Mouse (Mus musculus) fat pad, adult 2 months (tissue): ENCODE measurements around the gene Tubg1.
"Not testable (repeated sequence)": the region's sequence is repeated elsewhere in the genome, so short reads cannot be mapped to it uniquely, and the experiment has no call there.

Experiments
- DNase-seq: peaks from one replicate; pipeline ENCODE4 v3.0.0-alpha.2; 2011; ENCODE audit warnings: low read depth, low spot score; ENCODE audit errors: extremely low read depth

The Tubg1 gene

DNA sequence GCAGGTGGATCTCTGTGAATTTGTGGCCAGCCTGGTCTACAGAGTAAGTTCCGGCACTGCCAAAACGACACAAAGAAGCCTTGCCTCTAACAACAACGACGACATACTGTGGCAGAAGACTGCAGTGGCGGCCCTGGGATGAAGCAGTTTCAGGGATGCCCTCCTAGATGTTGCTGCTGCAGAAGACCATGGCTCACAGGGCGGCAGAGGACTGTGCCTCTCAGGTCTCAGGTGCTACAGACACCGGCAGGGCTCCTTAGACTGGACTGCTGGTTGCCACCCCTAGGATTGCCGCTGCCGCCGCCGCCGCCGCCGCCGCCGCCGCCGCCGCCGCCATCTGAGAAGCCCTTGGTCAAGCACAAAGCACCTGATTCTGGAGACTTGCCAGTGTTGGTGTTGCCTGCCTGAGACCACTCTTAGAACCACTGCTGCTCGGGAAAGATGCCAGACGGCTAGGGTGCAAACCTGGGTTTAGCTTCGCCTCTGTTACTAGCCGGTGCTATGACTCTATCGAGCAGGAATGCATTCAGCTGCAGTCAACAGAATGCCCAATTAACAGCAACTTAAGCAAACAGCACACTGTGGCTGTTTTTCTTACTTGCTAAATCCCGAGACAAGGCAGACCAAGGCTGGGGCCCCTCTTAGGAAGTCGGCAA is 20.6 kb downstream of the Tubg1 start:
- no peak for DNase-seq

DNA sequence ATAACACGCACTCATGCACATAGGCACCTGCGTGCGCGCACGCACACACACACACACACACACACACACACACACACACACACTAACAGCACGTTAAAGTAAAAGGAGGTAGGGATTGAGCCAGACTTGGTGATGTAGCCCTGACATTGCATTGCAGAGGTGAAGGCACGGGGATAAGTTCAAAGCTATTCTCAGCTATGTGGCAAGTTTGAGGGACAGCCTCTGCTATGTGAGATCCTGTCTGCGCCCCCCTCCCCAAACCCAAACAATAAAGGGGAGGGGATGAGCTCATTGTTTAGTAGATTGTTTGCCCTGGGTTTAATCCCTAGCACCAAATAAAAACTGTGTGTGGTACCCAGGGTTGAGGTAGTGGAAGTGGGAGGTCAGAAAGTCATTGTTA is 21.4 kb downstream of the Tubg1 start:
- no peak for DNase-seq

DNA sequence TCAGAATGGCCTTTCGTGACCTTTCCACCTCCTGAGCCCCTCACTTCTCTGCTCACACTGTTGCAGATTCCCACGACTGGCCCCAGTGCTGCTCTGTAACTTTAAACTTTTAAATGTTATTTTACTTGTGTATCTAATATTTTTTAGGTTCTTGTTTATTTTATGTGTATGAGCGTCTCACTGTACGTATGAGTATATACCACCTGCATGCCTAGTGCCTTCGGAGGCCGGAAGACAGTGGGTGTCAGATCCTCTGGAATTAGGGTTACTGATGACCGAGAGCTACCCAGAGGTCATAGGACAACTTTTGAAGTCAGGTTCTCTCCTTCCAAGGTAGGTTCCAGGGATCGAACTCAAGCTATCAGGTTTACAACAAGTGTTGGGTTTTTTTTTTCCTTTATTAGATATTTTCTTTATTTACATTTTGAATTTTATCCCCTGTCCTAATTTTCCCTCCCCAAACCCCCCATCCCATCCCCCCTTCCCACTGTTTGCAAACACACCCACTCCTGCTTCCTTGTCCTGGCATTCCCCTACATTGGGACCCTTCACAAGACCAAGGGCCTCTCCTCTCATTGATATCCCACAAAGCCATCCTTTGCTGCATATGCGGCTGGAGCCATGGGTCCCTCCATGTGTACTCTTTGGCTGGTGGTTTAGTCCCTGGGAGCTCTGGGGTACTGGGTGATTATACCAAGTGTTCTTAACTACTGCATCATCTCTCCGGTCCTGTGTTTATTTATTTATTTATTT is 22.7 kb downstream of the Tubg1 start:
- DNase-seq, result no peak

DNA sequence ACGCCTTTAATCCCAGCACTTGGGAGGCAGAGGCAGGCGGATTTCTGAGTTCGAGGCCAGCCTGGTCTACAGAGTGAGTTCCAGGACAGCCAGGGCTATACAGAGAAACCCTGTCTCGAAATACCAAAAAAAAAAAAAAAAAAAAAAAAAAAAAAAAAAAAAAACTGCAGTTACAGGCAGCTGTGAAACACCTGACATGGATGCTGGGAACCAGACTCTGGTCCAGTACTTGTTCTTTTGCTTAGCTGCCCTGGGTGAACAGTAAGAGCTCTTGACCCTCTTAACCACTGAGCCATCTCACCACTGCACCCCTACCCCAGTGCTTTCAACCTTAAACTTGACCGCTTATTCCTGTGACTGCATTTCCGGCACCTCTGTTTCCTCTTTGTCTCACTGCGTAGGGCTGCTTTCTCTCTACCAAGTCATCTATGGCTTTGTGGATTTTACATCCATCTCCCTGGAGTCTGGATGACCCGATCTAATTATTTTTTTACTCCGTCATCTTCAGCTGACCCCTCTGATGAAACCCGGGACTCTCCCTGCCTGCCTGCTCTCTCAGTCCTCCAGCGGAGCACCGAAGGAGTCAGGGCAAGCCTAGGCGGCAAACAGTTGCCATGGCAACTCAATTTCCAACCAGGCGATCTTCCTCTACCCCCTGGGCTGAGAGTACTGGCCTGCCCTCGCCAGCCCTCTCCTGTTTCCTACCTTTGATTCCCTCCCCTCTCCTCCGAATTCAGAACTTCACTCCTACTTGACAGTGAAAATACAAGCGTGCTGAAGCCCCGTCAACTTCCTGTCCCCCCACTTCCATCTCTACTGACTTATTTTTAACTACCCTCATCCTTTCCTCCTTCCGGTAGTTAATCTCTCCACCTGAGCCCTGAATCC is 23.8 kb downstream of the Tubg1 start:
- DNase-seq, result no peak

DNA sequence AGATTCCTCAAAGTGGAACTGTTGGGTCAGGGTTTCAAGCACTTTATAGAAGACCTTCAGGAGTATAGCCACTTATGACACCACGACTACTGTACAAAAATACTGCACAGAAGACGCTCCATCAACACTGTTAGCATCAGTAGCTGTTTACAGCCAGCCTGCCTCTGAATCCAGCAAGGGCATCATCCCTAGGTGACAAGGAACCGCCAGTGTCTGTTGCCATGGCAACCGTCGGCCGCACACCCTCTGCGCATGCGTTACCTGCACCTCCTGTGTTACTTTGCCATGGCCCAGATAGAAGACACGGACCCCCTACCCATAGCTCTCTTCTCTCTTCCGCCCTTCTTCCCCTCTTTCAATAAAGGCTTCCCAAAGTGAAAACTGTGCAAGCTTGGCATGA is 26.6 kb downstream of the Tubg1 start:
- no peak for DNase-seq

DNA sequence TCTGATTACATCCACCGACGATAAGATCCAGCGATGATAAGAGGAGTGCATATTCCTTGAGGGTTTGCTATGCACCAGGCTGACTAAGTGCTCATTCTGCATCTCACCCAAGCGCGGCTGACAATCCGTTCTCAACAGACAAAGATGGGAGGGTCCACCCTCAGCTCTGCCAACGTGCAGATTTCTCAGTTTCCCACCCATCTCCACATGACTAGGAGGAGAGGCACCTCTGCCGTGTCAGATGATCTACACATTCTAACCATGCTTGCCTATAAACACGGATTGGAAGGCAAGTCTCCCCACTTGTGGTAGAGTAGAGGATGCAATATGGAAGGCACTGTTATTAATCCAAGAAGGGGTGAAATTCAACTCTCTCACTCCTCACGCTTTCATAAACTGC is 29.0 kb downstream of the Tubg1 start:
- no peak for DNase-seq

DNA sequence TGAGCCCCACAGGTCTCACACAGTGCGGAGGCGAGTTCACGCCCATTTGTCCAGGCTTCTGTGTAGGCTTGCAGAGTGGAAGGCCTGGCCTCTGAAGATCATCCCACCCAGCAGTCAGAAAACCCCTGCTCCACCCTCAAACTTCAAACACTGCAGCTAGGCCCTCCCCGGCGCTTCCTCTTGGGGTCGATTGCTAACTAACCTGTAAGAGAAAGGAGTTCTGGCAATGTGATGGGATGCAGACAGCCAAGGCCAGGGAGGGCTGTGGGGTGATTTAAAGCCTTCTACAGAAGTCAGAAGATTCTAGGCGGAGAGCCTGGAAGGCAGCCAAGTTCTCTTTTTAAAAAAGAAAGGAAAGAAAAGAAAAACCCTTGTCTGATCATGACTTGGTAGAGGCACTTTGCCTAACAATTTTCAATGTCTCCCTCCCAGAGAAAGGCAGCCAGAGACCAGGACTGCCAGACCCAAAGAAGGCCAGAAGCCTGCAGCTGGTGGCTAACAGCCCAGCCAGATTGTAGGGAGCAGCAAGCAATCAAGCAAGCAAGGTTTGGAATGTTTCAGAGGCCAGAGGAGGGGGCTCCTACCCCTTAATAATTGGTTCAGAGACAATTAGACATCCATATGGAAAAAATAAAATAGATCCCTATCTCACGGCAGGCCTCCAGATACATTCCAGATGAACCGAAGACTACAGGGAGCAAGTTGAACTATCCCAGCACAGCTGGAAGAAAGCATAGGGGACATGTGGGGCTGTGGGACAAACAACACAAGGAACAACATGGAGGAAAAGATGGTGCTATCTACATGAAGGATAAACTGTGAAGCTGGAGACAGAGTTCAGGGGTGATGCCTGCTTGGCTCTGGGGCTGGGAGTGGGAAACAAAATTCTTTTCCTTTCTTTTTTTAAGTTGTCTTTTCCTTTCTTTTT is 29.7 kb downstream of the Tubg1 start:
- DNase-seq, result no peak

DNA sequence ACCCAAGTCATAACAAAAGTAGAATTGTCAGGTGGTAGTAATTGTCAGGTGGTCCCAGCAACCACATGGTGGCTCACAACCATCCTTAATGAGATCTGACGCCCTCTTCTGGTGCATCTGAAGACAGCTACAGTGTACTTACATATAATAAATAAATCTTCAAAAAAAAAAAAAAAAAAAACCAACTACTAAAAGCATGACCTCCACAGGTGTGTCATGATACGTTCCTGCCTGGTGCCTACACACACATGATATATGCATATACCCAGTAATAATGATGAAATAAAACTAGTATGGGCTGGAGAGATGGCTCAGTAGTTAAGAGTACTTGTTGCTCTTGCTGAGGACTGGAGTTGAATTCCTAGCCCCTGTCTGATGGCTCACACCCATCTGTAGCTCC is 31.3 kb downstream of the Tubg1 start:
- no peak for DNase-seq

DNA sequence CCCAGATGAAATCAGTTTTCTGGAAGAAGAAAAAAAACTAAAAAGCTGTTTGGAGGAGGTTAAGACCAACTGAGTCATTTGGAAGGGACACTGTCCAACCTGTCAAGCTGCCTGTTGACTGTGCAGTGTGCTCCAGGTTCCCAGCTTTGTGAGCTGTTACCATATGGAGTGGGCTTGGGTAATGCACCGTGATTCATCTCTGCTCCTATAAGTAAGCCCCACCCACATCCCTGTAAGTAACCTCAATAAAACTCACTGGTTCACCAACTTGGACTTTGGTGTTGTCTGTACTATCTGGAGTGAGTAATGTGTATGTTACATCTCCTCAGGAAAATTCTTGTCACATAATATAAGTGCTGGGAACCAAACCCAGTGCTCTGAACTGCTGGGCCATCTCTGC is 33.1 kb downstream of the Tubg1 start:
- no peak for DNase-seq

DNA sequence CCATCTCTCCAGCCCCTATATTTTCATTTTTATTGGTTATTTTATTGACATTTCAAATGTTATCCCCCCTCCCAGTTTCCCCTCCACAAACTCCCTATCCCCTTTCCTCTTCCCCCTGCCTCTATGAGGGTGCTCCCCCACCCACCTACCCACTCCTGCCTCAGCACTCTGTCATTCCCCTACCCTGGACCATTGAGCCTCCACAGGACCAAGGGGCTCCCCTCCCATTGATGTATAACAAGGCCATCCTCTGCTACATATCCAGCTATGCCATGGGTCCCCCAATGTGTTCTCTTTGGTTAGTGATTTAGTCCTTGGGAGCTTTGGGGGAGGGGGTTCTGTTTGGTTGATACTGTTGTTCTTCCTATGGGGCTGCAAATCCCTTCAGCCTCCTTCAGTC is 34.9 kb downstream of the Tubg1 start:
- DNase-seq, result no peak

DNA sequence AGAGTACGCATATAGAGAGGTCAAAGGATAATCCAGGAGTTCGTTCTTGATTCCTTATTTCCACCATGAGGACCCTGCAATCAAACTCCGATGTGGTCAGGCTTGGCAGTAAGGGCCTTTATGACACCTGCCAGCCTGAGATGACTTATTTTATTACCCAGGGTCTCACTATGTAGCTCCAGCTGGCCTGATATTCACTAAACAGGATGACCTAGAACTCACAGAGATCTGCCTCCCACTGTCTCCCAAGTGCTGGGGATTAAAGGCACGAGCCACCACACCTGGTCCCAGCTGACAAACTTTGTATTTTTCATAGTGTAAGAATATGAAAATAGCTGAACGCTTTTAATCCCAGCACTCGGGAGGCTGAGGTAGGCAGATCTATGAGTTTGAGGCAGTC is 35.4 kb downstream of the Tubg1 start:
- no peak for DNase-seq

DNA sequence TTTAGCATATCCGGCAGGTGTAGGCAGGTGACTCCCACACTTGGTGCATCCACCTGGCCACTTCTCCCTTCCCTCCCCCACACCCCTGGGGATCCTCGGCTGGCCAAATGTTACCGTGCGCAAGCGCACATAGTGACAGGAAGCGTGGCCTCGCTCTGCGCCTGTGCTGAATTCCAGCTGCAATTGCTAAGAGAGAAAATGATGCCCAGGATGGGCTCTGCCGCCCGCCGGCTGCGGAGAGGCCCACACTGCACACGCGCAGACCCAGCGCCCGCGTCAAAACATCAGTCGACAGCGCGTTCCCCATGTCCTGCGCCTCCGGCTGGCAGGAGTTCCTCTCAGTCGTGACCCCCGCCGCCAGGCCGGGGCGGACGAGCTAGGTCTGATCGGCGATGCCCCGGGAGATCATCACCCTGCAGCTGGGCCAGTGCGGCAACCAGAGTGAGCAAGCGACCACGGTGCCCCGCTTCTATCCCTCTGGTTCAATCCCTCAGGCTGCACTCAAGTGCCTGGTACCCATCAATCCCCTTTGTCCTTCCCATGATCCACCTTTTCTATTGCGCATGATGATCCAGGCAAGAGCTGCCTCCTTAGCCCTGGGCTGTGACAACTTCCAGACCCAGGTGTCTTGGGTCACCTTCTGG is 36.1 kb downstream of the Tubg1 start, which contains the start of gene Tubg2:
Tubg2 (plus strand) TSS at position 180 of the 644 bp plus-strand sequence.
- no peak for DNase-seq

DNA sequence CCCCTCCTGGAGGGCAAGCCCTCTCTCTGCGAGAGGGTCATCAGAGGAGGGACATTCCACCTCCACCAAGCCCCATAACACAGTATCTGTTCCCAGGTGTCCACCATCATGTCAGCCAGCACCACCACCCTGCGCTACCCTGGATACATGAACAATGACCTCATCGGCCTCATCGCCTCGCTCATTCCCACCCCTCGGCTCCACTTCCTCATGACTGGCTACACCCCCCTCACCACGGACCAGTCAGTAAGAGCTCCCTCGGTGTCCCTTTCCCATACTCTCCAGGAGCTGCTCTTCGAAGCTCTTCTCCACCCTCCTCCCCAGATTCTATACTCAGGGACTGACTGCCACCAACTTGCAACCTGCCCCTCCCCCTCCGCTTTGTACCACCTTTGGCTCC is 40.4 kb downstream of the Tubg1 start:
- DNase-seq, result not testable (repeated sequence)

DNA sequence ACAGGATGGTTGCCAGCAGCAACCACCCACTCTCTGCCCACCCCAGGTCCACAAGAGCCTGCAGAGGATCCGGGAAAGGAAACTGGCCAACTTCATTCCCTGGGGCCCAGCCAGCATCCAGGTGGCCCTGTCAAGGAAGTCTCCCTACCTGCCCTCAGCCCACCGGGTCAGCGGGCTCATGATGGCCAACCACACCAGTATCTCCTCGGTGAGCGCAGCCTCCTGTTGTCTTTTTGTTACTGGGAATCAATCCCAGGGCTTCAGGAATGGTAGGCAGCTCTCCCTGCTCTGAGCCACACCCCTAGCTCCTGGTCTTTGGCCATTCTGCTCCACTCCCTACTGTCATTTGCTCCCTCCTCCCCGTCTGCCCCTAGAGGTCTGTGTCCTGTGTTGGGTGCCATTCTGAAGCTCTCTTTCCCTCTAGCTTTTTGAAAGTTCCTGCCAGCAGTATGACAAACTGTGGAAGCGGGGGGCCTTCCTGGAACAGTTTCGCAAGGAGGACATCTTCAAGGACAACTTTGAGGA is 41.3 kb downstream of the Tubg1 start:
- DNase-seq, result not testable (repeated sequence)

DNA sequence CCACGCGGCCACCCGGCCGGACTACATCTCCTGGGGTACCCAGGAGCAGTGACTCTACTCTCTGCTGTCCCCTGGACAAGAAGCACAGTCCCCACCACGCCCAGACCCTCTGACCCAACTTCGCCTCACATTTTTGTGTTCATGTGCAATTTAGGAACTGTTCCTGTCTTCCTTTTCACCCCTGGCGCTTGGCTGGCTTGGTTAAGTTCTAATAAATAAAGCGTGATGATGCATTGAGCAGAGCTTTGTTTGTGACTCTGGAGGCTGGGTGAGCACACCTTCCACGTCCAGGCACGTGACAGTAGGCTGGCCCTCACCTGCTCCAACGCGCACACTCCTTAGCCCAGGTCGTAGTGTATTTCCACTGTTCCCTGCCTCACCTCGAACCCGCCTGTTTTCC is 41.8 kb downstream of the Tubg1 start:
- DNase-seq, result no peak

DNA sequence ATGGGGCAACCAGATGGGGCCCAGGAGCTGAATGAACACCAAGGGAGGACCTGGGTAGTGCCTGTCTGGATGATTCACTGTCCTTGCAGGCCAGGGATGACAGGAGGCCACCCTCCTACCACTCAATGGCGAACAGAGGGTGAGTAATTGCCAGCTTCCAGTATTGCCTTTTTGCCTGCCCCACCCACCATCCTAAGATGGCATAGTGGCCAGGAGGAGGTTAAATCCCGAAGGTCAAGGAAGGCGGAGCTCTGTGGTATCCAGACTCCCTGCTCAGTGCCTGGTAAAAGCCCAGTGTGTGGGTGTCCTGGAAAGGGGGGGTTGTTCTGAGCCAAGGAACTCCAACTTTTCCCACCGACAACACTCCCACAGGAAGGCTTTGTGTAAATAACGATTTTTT is 42.6 kb downstream of the Tubg1 start:
- DNase-seq, result no peak

DNA sequence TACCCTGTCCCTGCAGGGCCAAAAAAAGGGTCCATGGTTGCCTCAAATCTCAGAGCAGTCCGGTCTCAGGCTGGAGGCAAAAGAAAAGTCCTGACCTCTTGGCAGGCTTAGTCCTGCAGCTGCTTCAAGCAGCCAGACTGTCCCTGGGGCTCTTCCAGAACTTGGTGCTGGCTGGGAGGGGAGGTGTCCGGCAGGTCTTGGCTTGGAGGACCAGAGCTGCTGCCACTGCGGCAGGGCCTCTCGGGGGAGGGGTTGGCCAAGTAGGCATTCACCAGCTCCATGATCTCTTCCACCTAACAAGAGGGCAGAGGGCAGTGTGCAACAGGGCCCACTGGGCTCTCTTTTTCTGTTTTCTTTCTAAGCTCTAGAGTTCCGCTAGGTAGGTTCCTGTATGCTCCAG is 43.0 kb downstream of the Tubg1 start:
- no peak for DNase-seq

DNA sequence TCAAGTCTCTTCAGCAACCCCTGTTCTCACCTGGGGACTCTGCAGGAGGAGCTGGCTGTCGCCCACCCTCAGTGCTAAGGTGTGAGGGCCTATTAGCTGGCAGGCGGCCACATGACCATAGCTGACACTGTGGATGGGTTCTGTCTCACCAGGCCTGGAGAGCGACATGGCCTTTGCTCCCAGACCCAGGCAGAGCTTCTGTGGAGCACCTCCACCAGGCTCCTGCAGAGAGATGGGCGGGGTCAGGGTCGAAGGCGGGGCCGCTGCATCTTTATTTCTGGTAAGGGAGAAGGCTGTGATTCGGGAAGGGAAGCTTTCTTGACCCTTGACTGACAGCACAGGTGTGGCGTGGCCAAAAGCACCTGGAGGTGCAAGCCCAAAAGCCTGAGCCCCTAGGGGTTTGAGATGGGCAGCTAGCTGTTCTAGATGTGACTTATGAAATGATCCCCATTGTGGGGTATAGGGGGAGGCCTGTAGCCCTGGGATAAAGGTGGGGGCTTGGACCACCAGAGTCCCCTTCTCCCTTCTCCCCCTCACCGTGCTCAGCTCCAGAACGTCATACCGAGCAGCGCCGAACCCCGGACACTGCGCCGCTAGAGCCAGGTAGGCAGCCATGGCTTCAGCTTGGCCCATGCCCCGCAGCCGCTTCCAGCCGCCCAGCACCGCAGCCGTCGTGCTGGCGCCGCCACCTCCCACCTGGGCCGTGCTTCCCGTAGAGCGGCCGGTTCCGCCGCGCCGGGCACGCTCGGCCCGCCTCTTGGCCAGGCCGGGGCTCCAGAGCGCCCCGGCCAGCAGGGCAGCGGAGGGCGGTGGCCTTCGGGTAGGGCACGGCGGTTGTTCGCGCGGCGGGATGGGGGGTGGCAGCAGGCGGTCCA is 44.0 kb downstream of the Tubg1 start:
- no peak for DNase-seq

DNA sequence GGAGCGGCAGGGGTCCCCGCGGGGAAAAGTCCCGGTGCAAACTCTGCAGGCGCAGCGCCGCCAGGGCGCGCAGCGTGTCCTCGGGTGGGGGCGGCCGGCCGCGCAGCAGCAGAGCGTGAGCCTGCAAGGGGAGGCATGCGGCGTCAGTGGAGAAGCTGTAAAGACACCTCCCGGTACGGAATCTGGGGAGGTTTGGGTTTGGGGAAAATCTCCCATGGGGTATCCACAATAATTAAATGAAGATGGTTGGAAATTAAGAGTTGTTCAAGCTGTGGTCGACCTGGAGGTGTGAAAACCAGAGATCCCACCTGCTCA is 44.6 kb downstream of the Tubg1 start:
- DNase-seq, result no peak
